Mouse (Mus musculus) spleen, adult 12 weeks (tissue): ENCODE data around the gene Lhx6.

Experiments
- DNase-seq: peaks from one replicate; pipeline ENCODE4 v3.0.0; 2022; ENCODE audit warnings: low spot score

Gene Lhx6

GRCm38 (mm10) chr2:36035413-36036081 is 69.7 kb downstream of the Lhx6 start:
- no peak for DNase-seq

- no peak for DNase-seq
Observed at GRCm38 (mm10) chr2:36034898-36035297, 70.3 kb downstream of the Lhx6 start.

- no peak for DNase-seq
Observed at GRCm38 (mm10) chr2:36033966-36034365, 71.2 kb downstream of the Lhx6 start.

GRCm38 (mm10) chr2:36032884-36033283 is 72.3 kb downstream of the Lhx6 start:
- DNase-seq = no peak
